Mouse (Mus musculus) liver, embryonic 13.5 days (tissue): ENCODE results near the gene Arhgef39. TPM values are rescaled to one million over a fixed set of nuclear protein-coding genes. Genes with fewer than 3 reads are reported as not detected.
A peak's percentile ranks its signal among the peaks of the same experiment; 100 is the strongest.
"Not testable (repeated sequence)": the region's sequence is repeated elsewhere in the genome, so short reads cannot be mapped to it uniquely, and the experiment has no call there.

ENCODE experiments used
- ATAC-seq: fragments of 200-750 bp; cut with Nextera tagmentation; 2 replicates; pipeline ENCODE4 v1.8.0; 2017; ENCODE audit warnings: low read depth, mild to moderate bottlenecking, moderate number of reproducible peaks, moderate library complexity
- DNase-seq: peaks from one replicate; pipeline ENCODE4 v3.0.0; 2022
- H3K27ac ChIP-seq: fragments of 300-500 bp; sonication (generic); 2 replicates; pipeline ENCODE4 v1.5.1; 2015; ENCODE audit warnings: moderate library complexity, mild to moderate bottlenecking, inconsistent platforms
- H3K27me3 ChIP-seq: fragments of 300-500 bp; sonication (generic); 2 replicates; pipeline ENCODE4 v1.6.1; 2015; ENCODE audit warnings: mild to moderate bottlenecking, inconsistent platforms
- H3K36me3 ChIP-seq: fragments of 300-500 bp; sonication (generic); 2 replicates; pipeline ENCODE4 v1.6.1; 2015; ENCODE audit warnings: mild to moderate bottlenecking, inconsistent platforms
- H3K4me1 ChIP-seq: fragments of 300-500 bp; sonication (generic); replicated peaks from 2 replicates; pipeline ENCODE4 v1.6.1; 2015; ENCODE audit warnings: inconsistent platforms
- H3K4me2 ChIP-seq: fragments of 300-500 bp; sonication (generic); 2 replicates; pipeline ENCODE4 v1.6.1; 2015; ENCODE audit warnings: inconsistent platforms, mild to moderate bottlenecking, moderate library complexity
- H3K4me3 ChIP-seq: fragments of 300-500 bp; sonication (generic); replicated peaks from 2 replicates; pipeline ENCODE4 v1.5.1; 2015; ENCODE audit warnings: mild to moderate bottlenecking, inconsistent platforms
- H3K9ac ChIP-seq: fragments of 300-500 bp; sonication (generic); 2 replicates; pipeline ENCODE4 v1.6.1; 2015; ENCODE audit warnings: mild to moderate bottlenecking, inconsistent platforms
- H3K9me3 ChIP-seq: fragments of 300-500 bp; sonication (generic); replicated peaks from 2 replicates; pipeline ENCODE4 v1.6.1; 2016; ENCODE audit warnings: inconsistent platforms
- WGBS: fragments of 180-500 bp; shearing (Covaris S2); methylation state at CpG from one replicate; pipeline ENCODE4 v1.1.7; 2015; ENCODE audit not compliant: insufficient replicate concordance; 5-methylcytosine and 5-hydroxymethylcytosine counted together
- polyA plus RNA-seq: library from polyadenylated mRNA; unstranded; fragments of >200 nt; fragmentation: Nextera tagmentation; extraction: Ambion mirVana; gene quantifications from 2 replicates; pipeline ENCODE4 v1.2.1, GENCODE M21; 2015

Gene Arhgef39
- polyA plus RNA-seq, 1 experiment from 2014 or later = 29.4 TPM

DNA sequence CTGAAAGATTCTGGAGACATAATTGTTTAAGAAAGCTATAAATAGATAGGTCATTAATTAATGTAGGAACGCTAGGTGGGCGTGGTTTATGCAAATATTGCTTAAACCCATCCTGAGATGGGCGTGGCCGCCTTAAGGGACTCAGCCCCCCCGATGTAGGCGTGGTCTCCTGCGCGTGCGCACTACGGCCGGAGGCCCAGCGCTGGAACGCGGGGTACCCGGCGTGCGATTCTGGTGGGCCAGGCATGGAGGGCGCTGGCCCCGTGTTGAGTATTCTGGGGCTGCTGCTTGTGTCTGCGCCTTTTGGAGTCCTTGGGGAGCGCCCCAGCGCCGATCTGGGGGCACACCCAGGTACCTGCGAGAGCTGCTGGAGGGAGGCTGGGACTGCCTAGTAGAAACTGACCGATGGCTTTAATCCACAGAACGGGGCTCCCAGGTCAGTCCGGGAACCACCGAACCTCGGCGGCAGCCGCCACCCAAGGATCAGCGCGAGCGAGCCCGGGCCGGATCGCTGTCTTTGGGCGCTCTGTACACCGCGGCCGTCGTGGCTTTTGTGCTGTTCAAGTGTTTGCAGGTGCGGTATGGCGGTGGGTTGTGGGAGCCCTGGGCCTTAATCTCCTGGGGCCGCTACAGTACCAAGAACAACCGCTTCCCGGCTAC, 6.2 kb downstream of the Arhgef39 start:
- Histone ChIP-seq H3K27ac (peak overlapping the region; percentile 82), H3K4me1 (peaks cover 71% of the 10 kb centered on the region), H3K9ac (peak overlapping the region; percentile 88), H3K36me3 (peaks cover 30% of the 10 kb centered on the region), H3K27me3 (no peaks in the 10 kb centered on the region), H3K4me2 (peak overlapping the region; percentile 87), H3K4me3 (peak overlapping the region; percentile 81), H3K9me3 (no peaks in the 10 kb centered on the region)
- WGBS = under 1% methylated on average over 47 of the region's 47 CpGs
- DNase-seq = peak; percentile 96
- peak; percentile 79 for ATAC-seq

DNA sequence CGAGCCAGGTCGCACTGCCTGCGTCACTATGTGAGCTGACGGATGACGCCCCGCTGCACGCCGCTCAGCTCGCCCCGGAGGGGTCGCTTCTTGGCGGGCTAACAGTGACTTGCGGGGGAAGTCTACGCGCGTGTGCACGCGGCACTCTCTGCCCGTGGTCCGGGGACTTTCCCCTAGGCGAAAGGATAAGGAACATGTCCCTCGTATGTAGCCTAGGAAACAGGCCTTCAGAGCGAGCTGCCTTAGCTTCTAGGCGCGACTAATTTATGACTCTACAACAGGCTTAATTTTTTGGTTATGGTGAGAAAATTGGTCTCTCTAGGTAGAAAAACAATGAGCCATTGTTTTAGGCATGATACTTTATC, 6.7 kb downstream of the Arhgef39 start, which contains the start of gene Ccdc107:
Gene Ccdc107 (plus strand): TSS at position 80 of the 365 bp plus-strand sequence.
- H3K36me3 ChIP-seq = peaks cover 28% of the 10 kb centered on the region
- H3K27me3 ChIP-seq = no peaks in the 10 kb centered on the region
- ATAC-seq = peak; percentile 97
- H3K4me1 ChIP-seq = peaks cover 65% of the 10 kb centered on the region
- H3K27ac ChIP-seq = peak within 1 kb of the TSS; percentile 82
- peak; percentile 92 for DNase-seq
- H3K9ac ChIP-seq = peak within 1 kb of the TSS; percentile 88
- H3K4me2 ChIP-seq = peak within 1 kb of the TSS; percentile 87
- peak within 1 kb of the TSS; percentile 81 for H3K4me3 ChIP-seq
- WGBS = under 1% methylated on average over 25 of the region's 25 CpGs
- no peaks in the 10 kb centered on the region for H3K9me3 ChIP-seq

DNA sequence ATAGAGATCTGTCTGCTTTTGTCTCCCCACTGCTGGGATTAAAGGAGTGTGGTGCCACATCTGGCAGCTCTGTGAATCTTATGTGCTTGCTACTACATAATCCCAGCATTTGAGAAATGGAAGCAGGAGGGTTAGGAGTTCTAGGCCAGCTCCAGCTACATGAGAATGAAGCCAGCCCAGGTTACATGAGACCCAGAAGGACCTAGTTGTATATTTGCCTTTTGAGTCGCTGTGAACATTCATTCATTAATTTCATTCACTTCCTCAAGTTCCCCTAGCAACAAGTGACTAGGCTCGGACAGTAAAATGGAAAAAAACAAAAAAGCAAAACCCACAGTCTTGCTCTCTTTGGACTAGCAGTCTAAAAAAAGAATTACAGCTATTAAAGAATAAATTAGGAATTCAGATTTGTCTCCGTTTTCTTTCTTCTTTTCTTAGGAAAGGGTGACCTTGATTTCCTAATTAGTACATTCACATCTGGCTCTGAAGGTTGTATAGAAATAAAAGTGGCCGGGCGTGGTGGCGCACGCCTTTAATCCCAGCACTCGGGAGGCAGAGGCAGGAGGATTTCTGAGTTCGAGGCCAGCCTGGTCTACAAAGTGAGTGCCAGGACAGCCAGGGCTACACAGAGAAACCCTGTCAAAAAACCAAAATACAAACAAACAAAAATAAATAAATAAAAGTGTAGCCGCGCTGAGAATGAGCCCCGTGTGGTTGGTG, 7.2 kb downstream of the Arhgef39 start:
- H3K9me3 ChIP-seq = no peaks in the 10 kb centered on the region
- H3K9ac ChIP-seq = peak overlapping the region; percentile 88; the same call in 1 of the 2 replicates
- H3K4me3 ChIP-seq = peak overlapping the region; percentile 31
- H3K27me3 ChIP-seq = no peaks in the 10 kb centered on the region
- ATAC-seq = no peak
- H3K4me1 ChIP-seq = peaks cover 60% of the 10 kb centered on the region
- peak overlapping the region; percentile 59 for H3K4me2 ChIP-seq
- 37% methylated on average over 12 of the region's 12 CpGs for WGBS
- H3K27ac ChIP-seq = peak overlapping the region; percentile 66
- DNase-seq = no peak
- H3K36me3 ChIP-seq = peaks cover 23% of the 10 kb centered on the region

DNA sequence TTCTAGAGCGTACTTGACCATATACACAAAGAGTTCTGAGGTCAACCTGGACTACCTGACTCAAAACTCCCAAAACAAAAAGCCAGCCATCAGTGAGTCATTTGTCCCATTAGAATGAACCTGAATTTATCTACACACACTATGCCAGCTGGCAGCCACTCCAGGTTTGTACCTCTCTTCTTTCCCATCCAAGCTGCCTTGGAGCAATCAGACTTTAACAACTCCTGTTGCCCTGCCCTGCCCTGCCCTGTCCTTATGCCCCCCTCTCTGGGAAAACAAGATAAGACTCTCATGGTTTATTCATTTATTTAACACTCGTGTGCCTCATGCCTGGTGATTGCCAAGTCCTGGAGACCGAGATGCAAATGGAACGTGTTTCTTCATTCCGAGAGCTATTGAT, 8.7 kb downstream of the Arhgef39 start:
- ATAC-seq (0 out of 2 replicates have a peak, but pooled peaks have one; percentile 6), DNase-seq (peak; percentile 37)
- H3K9me3 ChIP-seq = no peaks in the 10 kb centered on the region
- H3K27ac ChIP-seq = no peak overlapping the region; the same call in 1 of the 2 replicates
- no peak overlapping the region for H3K4me3 ChIP-seq
- H3K9ac ChIP-seq = no peak overlapping the region
- peak overlapping the region; percentile 15 for H3K4me2 ChIP-seq
- WGBS = 54% methylated on average over 5 of the region's 5 CpGs
- H3K27me3 ChIP-seq = no peaks in the 10 kb centered on the region
- peaks cover 48% of the 10 kb centered on the region for H3K4me1 ChIP-seq
- H3K36me3 ChIP-seq = peaks cover 8% of the 10 kb centered on the region

DNA sequence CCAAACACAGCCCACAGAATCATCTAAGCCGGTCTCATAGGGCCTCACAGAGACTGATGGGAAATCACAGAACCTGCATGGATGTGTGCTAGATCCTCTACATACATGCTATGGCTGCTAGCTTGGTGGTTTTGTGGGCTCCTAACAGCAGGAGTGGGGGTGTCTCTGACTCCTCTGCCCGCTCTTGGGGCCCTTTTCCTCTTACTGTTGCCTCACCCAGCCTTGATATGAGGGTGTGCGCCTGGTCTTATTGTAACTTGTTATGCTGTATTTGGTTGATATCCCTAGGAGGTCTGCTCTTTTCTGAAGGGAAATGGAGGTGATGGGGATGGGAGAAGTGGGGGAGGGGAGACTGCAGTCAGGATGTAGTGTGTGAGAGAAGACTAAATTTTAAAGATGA, 9.9 kb downstream of the Arhgef39 start:
- Histone ChIP-seq H3K4me1 (peaks cover 36% of the 10 kb centered on the region), H3K27ac (no peak overlapping the region), H3K4me3 (no peak overlapping the region), H3K9ac (no peak overlapping the region), H3K9me3 (no peaks in the 10 kb centered on the region), H3K27me3 (no peaks in the 10 kb centered on the region), H3K4me2 (no peak overlapping the region), H3K36me3 (no peaks in the 10 kb centered on the region)
- 74% methylated on average over 3 of the region's 3 CpGs for WGBS
- ATAC-seq (no peak), DNase-seq (no peak)

DNA sequence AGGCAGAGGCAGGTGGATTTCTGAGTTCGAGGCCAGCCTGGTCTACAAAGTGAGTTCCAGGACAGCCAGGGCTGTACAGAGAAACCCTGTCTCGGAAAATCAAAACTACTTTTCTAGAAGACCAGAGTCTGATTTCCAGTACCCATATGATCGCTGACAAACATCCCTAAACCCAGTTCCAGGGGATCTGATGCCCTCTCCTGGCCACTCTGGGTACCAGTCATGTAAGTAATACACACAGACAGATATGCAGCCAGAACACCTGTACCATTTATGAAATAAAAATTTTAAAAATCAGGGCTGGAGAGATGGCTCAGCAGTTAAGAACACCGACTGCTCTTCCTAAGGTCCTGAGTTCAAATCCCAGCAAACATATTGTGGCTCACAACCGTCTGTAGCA, 13.8 kb downstream of the Arhgef39 start:
- not testable (repeated sequence) for H3K36me3 ChIP-seq, DNase-seq, H3K27ac ChIP-seq, H3K9ac ChIP-seq, ATAC-seq, H3K4me3 ChIP-seq, H3K9me3 ChIP-seq, H3K27me3 ChIP-seq, H3K4me2 ChIP-seq
- H3K4me1 ChIP-seq = peaks cover 23% of the 10 kb centered on the region
- 76% methylated on average over 5 of the region's 5 CpGs for WGBS

DNA sequence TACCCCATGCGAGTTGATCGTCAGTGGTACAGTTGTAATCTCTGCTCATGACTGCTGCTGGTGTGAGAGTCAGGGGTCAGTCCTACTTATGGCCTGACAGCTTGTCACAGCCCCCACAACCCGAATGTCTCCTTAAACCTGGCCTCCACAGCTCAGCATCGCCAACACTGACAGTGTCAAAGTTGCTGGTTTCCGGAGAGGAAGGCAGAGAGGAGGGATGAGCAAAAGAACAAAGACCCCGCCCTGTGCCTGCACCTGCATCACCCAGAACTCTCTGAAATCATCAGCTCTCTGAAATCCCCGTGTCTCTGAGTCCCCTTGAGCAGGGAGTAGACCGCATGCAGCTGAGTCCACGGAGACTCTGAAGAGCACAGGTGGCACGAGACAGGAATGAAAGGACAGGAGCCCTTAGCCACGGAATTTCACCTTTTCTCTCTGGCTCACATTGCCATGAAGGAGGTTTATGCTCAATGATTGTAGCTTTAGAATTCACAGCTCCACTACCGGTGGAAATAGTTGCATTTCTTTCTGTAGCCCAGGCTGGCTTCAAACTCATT, 15.9 kb downstream of the Arhgef39 start, which contains the start of gene Sit1:
Gene Sit1 (minus strand): TSS at position 200 of the 557 bp plus-strand sequence.
- H3K4me3 ChIP-seq = no peak within 1 kb of the TSS
- no peak for DNase-seq
- no peaks in the 10 kb centered on the region for H3K9me3 ChIP-seq
- peaks cover 14% of the 10 kb centered on the region for H3K4me1 ChIP-seq
- no peak within 1 kb of the TSS for H3K27ac ChIP-seq
- no peaks in the 10 kb centered on the region for H3K36me3 ChIP-seq
- WGBS = 47% methylated on average over 12 of the region's 12 CpGs
- H3K9ac ChIP-seq = no peak within 1 kb of the TSS
- H3K4me2 ChIP-seq = no peak within 1 kb of the TSS
- H3K27me3 ChIP-seq = 0 out of 2 replicates have a peak, but pooled peaks cover 9% of the 10 kb centered on the region
- no peak for ATAC-seq

DNA sequence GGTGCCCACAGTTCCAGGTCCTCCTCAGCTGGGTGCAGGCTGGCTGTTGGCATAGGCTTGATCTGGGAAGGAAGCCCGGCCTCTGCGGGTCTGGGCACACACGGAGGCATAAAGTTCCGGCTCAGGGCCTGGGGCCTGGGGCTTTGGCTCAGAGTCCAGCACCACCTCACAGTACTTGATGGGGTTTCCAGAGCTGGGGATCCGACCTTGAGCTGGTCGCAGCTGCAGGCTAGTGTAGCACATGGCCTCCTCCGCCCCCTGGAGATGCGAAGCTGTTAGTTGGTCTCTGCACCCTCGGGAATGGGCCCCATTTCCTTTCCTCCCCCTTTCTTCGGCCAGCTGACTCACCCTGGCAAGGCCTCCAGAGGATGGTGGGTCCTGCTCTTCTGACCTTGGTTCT, 16.9 kb downstream of the Arhgef39 start:
- no peak overlapping the region for H3K27ac ChIP-seq
- no peak for ATAC-seq
- no peaks in the 10 kb centered on the region for H3K36me3 ChIP-seq
- DNase-seq = no peak
- WGBS = 57% methylated on average over 10 of the region's 10 CpGs
- peaks cover 17% of the 10 kb centered on the region for H3K4me1 ChIP-seq
- 0 out of 2 replicates have a peak, but pooled peaks cover 9% of the 10 kb centered on the region for H3K27me3 ChIP-seq
- H3K9ac ChIP-seq = no peak overlapping the region
- no peaks in the 10 kb centered on the region for H3K9me3 ChIP-seq
- H3K4me3 ChIP-seq = no peak overlapping the region
- H3K4me2 ChIP-seq = no peak overlapping the region

DNA sequence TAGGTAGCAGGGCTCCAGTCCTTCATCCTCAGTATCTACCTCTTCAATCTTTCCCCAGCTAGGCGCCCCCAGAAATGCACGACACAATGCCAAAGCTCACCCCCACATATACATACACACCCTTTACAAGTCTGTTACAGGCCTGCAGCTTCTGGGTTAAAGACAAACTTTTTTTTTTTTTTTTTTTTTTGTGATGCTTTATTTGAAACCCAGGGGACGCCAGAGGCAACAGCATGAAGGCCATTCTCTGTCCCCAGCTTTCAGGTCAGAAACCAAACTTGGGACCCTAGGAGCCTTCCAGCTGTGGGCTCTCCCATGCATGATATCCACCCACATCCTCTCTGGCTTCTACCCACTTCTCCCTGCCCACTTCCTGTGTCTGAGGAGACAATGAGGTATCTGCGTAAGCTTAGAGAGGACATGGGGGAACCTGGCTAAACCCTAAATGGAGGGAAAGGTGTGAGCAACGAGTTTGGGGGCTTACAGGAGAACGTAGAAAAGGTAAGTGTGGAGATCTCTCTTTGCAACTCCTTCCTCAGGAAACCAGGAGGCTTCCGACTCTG, 17.5 kb downstream of the Arhgef39 start:
- no peak overlapping the region for H3K9ac ChIP-seq
- H3K27ac ChIP-seq = no peak overlapping the region
- peaks cover 17% of the 10 kb centered on the region for H3K4me1 ChIP-seq
- H3K4me3 ChIP-seq = no peak overlapping the region
- ATAC-seq (no peak), DNase-seq (no peak)
- 0 out of 2 replicates have a peak, but pooled peaks cover 9% of the 10 kb centered on the region for H3K27me3 ChIP-seq
- H3K9me3 ChIP-seq = no peaks in the 10 kb centered on the region
- no peak overlapping the region for H3K4me2 ChIP-seq
- no peaks in the 10 kb centered on the region for H3K36me3 ChIP-seq
- WGBS = 38% methylated on average over 7 of the region's 7 CpGs

DNA sequence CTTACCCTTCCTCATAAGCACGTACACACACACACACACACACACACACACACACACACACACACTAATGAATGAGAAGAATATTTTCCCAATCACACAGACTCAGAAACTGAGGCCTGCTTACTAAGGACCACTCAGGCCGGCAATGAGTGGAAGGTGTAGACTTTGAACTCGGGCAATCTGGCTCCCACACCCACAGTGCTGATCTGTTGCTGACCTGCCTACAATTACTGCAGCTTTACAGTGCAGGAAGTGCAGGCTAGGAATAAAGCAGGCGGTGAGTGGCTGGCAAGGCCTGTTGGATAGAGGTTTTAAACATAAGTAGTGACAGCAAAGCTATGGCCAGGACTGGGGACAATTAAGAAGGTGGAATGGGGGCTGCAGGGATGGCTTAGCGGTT, 18.5 kb downstream of the Arhgef39 start:
- H3K27ac ChIP-seq = no peak overlapping the region
- H3K9ac ChIP-seq = no peak overlapping the region
- no peak for ATAC-seq
- DNase-seq = no peak
- no peaks in the 10 kb centered on the region for H3K36me3 ChIP-seq
- WGBS = 70% methylated on average over 5 of the region's 5 CpGs
- H3K4me3 ChIP-seq = no peak overlapping the region
- H3K4me2 ChIP-seq = no peak overlapping the region
- H3K4me1 ChIP-seq = peaks cover 17% of the 10 kb centered on the region
- H3K9me3 ChIP-seq = no peaks in the 10 kb centered on the region
- 0 out of 2 replicates have a peak, but pooled peaks cover 9% of the 10 kb centered on the region for H3K27me3 ChIP-seq
